Mouse (Mus musculus) heart, postnatal 10 days (tissue): ENCODE data around the gene Gm20503. TPM values are rescaled to one million over a fixed set of nuclear protein-coding genes. Genes with fewer than 3 reads are reported as not detected.

ENCODE experiments used
- DNase-seq, 2 experiments: peaks; one replicate each; pipeline ENCODE4 v3.0.0; 2021
- intact Hi-C: fragments of 180-260 bp; cut with DNase I; formaldehyde crosslinking; loops from one replicate; pipeline ENCODE4 v1.15.1; 2025
- total RNA-seq, 2 experiments: library from RNA; stranded (reverse); gene quantifications; 2 replicates each; pipeline ENCODE4 v1.2.3; 2021

Gene Gm20503
- total RNA-seq: 1 to 10 TPM; 3.7 TPM

DNA sequence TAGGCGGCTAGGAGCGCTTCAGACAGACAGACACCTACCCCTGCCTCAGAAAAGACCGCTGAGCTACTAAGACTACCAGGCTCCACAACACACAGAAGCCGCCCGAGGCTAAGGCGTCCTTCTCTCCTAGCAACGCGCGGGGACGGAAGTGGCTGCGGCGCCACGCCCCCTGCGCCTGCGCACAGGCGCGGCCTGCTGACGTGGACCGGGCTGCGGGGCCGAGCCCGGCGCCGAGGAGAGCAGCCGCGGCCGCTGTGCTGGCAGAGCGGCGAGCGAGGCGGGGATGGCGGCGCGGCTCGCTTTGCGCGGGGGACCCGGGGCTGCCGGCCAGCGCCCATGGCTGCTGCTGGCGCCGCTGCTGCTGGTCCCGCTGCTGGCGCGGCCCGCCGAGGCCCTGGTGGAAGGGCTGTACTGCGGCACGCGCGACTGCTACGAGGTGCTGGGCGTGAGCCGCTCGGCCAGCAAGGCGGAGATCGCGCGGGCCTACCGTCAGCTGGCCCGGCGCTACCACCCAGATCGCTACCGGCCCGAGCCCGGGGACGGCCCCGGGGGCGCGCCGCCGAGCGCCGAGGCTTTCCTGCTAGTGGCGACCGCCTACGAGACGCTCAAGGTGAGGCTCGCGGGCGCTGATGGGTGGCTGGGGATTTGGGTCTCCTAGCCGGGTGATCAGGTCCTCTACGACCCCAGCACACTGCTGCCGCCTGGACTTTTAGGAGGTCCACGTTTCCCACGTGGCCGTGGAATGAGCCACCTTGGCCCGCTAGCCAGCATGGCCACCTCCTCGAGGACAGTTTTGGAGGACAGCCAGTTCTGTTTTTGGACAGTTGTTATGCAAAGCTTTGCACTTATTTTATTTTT is at the start of gene Gm20503:
Gene Gm20503 (plus strand): TSS at position 263 of the 858 bp plus-strand sequence.
- intact Hi-C loops: no loop called here
- peak; percentile 94 for DNase-seq

DNA sequence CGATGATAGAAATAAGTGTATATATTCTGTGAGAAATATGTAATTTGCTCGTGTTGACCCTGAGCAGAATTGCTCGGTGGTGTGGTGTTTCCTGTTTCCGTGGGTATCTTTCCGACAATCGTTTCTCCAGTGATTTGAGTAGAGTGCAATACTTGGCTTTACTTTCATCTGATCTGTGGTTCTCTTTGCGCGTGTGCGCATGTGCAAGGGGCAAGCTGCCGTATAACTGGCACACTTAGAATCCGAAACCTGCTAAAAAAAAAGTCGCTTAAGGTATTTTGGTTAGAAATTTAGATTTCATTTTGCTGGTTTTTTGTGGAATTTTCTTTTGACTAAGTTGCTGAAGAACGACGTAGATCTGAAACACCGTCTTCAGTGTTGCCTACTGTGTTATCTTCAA is 41.3 kb upstream of the Gm20503 start:
- intact Hi-C loops: no loop called here
- DNase-seq: no peak

DNA sequence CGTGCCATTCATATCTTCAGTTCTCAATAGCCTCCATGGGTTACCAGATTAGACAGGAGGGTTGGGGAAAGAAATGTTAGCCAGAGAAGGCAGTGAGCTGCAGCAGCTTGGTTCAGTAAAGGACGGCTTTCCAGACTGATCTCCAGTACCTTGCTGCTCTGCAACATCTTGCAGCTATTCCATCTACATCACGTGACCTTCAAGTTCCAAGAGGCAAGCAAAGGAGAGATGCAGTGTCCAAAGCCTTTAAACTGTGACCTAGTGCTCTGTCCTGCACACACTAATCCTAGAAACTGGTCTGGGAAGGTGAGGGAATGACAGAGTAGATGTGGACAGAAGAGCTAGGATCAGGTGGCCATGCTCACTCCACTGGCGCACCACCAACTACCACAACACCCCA is 39.7 kb upstream of the Gm20503 start:
- DNase-seq: no peak
- intact Hi-C loops: no loop called here

DNA sequence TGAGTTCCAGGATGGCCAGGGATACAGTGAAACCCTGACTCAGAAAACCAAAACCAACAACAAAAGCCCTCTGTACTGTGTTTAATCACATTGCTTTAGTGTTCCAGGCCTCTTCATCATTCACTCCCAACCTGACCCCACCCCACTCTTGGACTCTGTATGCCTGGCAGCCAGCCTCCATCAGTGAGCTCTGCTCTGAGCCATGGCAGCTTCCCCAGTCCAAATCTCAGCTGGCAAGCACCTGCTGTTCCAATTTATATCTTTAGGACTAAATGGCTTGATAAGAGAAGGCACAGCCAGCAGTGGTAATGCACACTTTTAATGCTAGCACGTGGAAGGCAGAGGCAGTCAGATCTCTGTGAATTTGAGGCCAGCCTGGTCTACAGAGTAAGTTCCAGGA is 37.9 kb upstream of the Gm20503 start:
- intact Hi-C loops: no loop called here
- no peak for DNase-seq

DNA sequence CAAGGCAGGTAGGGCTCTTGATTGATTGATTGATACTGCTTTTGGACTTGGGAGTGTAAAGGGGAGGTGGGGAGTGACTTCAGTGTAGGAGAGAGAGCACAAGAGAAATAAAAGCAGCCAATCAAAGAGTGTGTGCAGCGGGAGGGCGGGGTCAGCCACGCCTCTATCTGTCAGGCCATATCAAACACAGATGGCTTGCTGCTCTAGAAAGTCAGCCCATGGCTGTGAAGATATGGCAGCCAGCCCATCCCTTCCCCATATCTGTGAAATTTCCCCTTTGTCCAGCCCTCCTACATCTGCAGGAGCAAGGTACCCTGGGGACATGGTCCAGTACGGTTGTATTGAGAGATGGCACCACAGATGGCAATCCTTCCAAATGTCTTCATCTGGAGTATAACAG is 32.3 kb upstream of the Gm20503 start:
- intact Hi-C loops: no loop called here
- DNase-seq: no peak

DNA sequence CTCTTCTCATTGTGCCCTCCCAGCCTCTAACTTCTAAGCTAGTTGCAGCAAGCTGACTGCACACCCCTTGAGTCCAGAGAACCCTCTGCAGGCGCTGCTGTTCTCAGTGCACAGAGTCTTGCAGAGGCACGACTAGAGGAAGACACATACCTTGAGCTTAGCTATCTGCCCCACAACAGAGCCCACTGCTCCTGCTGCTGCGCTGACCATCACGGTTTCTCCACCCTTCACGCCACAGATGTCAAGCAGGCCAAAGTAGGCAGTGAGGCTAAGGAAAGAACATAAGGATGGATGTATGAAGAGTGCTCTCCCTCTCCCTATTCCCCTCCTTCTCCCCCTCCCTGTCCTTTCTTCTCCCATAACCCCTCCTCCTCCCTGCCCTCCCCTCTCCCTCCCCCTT is 27.3 kb upstream of the Gm20503 start:
- DNase-seq: no peak
- intact Hi-C loops: no loop called here

DNA sequence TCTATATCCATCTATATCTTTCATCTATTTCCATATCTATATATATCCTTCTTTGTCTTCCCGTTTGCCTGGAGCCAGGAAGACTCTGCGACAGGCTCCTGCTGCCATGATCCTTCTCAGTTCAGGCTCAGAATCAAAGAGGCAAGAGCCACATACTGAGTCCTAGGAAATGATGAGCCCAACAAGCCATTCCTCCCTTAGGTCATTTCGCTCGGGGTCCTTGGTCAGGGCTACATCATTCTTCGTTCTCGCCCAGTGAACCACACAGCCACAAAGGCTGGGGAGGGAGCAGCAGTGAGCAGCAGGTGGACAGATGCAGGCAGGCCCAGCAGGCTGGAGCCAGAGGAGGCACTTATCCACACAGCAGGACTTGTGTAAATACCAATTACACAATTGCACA is 21.6 kb upstream of the Gm20503 start:
- intact Hi-C loops: no loop called here
- no peak for DNase-seq

DNA sequence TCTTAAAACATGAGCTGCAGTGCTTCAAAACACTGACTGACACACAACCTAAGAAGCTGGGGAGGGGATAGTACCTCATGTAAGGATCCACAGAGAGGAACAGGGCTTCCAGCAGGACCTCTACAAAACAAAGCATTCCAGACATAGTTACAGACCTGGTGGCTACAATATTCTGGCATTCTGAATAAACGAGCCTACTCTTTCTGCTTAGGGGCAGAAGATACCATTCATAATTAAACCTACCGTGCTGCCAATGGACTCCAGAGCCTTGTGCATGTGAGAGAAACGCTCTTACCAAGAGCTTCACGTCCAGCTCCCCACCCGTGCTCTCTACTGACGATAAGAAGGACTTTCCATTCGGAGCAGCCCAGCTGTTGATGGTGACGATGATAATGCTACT is 20.2 kb upstream of the Gm20503 start:
- intact Hi-C loops: no loop called here

DNA sequence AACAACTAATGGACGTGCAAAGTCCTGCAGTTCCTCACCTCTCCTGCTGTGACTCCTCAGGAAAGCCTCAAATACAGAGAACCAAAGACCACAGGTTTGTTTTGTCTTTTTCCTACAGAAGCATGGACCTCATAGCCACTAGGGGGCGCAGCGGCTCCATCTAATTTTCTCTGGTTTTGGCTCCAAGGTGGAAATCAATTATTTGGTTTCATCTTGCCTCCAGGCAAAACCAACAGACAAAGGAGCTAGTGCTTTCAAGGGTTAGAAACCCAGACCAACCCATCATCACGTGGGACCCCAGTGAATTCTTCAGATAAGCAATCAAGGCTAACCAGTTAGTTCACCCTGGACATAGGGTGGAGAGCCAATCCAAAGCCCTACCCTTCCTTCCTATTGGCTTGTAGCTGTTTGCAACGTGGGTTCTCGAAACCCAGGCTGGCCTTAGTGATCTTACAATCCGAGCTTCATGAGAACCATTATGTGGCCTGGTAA is 17.8 kb upstream of the Gm20503 start:
- intact Hi-C loops: loop anchor here (1.0 to 5.0 kb wide), 3 partner anchors 14 to 357 kb away; no protein-coding TSS in a partner anchor
- DNase-seq: peak; percentile 72 to 87

More for the DNA sequence above, 20.2 kb upstream of the Gm20503 start:
- DNase-seq: no peak

DNA sequence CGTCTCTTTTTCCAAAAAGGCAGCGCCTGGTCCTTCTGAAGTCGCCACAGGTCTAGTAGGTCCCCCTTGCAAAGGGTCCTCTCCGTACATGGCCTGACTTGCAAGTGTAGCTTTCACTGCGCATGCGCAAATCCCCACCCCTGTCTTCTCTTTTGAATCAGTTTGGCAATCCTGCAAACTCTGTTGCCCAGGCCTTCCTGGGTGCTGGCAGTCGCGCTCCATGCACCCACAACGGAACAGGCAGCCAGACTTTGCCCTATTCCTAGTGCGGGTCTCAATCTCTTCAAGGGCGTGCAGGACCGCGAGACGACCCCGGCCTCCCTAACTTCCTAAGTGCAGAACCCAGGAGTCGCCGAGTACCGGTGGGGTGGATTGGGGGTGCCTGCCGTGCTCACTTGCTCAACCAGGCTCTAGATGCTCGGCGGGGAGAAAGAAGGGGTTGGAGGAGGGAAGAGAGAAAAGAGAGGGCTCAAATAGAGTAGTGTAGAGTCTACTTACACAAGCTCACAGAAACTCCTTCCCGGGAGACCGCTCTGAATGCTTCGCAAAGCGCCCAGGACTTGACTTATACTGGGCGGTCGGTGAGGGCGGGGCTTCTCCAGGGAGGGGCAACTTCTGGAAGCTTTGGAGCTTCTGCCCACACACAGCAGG is 16.3 kb upstream of the Gm20503 start, which contains the start of gene Ptgr1:
Gene Ptgr1 (minus strand): TSS at position 580 of the 651 bp plus-strand sequence.
- peak; percentile 81 to 83 for DNase-seq
- intact Hi-C loops: loop anchor here (5.0 kb wide), 1 partner anchor 356 kb away; no protein-coding TSS in a partner anchor

DNA sequence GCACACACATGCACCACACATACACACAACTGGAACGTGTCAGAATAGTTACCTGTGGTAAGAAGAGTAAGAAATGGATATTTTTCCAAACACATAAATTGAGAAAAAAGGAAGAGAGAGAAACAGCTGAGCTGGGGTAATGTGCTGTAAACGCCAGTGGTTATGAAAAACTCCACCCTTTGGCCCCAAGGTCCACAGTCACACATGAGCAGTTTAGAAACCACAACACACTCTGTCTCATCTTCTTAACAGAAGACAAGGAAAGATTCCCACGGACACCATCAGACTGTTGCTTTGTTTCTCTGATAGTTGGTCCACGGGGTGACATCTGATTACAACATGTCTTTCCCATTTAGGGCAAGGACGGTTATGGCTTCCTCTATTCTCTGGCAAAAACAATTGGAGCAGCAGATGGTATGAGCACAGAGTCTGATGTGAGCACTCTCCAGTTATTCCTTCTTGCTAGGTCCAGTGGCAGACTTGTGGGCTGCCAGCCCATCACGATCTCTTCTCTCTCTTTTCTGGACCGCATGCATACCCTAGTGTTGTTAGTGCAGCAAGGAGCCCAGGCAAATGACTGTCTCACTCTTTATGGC is 13.6 kb upstream of the Gm20503 start:
- intact Hi-C loops: loop anchor here (5.0 kb wide), 1 partner anchor 353 kb away; no protein-coding TSS in a partner anchor
- DNase-seq: no peak

DNA sequence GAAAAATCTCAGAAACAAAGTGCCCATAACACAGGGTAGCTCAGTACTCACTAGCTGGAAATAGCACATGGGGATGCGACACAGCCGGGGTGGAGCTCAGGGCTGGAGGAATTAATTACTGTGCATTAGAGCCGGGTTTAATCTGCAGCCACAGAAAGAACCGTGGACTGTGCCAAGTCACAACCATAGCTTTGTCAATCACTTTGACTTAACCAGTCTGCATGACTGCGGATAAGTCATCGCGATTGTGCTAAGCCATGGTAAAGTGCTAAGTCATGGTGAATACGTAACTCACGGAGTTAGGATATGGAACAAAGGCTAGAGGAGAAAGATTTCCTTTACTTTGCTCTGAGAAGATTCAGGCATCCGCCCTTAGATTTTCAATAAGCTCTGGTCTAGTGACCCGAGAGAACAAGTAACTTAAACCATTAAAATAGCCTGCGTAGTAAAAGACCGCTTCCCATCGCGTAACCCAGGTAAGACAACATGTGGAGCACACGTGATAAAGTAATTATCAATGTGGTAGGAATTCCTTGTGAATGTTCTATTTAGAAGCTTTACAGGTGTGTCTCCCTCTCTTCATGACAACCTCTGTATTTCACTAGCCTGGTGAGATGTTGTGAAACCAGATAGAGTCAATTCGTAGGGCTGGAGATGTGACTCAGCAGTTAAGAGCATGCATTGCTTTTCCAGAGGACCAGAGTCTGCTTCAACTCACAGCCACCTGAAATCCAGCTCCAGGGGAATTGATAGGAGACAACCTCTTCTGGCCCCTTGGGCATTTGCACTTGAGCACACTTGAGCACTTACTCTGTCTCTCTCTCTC is 12.2 kb upstream of the Gm20503 start:
- intact Hi-C loops: no loop called here
- no peak for DNase-seq

DNA sequence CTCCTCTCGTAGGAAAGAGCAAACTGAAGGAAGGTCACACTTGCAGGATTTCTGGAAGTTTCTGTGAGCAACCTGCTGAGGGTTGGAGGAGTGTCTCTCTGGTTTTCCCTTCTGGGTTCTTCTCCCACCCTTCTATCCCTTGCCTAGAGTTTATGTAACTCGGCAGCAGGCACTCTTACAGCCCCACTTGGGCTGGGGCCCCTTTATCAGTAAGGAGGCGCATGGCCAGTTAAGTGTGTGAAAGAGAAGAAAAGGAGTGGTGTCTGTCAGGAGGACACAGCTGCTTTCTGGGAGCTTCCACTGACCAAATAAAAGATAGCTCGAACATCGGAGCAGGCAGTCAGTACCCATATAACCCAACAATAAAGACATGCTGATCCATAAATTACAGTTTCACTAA is 10.8 kb upstream of the Gm20503 start:
- intact Hi-C loops: no loop called here
- DNase-seq: no peak

DNA sequence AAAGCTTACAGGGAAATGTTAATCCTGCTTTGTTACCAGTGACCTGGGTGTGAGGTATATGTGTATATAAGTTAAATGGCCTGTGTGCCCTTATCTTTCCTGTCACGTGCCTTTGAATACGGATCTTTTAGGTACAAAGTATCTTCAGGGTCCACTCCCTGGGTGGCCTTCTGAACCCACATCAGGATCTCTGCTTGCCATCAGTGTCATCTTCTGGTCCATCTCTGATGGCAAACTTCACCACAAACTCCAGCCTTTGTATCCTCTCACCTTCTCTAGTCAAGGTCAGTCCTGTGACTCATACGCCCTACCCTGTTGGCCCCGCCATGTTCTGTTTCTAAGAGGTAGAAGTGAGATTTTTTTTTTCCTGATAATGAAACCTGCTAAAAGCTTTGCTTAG is 8.2 kb upstream of the Gm20503 start, which contains the start of gene Dnajc25:
Gene Dnajc25 (plus strand): TSS at position 301 of the 400 bp plus-strand sequence.
- intact Hi-C loops: loop anchor here (5.0 kb wide), 1 partner anchor 727 kb away; no protein-coding TSS in a partner anchor
- no peak for DNase-seq

DNA sequence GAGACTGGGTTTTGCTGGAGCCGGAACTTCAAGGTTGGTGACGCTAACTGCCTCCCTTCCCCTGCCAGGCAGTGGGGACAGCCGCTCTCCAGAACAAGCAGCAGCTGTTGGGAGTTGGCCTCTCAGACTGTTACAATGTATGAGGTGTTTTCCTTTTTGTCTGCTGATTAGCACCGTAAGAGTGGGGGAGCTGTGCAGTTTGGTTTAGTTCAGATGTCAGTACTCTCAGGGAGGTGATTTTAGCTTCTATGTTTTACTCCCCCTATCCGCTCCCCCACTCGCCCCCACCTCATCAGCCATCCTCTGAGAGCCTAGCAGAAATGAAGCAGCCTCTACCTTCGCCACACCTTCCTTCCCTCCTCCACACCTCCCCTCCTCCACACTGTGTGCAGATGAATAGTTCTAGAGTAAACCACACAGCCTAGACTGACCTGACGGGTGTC is 7.7 kb upstream of the Gm20503 start:
- no peak for DNase-seq
- intact Hi-C loops: loop anchor here (5.0 kb wide), 1 partner anchor 728 kb away; no protein-coding TSS in a partner anchor

DNA sequence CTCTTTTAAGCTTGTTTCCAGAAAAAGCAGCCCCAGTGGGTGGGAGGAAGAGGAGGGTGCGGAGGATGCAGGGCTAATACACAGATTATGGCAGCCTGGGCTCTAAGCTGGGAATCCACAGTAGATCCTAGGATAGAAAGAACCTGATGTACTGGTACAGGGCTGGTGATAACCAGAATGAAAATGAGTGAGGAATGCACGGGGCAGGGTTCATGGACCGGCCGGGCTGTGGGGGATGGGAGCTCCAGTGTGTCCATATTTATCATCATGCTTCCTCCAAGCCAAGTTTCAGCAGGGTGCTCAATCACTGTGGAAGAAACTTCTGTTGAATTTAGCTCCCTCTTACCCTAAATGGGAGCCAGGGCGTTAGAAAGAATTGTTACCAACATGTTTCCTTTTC is 5.9 kb upstream of the Gm20503 start:
- intact Hi-C loops: loop anchor here (5.0 kb wide), 1 partner anchor 730 kb away; no protein-coding TSS in a partner anchor
- peak in 1 of 2 experiments; percentile 18 for DNase-seq

DNA sequence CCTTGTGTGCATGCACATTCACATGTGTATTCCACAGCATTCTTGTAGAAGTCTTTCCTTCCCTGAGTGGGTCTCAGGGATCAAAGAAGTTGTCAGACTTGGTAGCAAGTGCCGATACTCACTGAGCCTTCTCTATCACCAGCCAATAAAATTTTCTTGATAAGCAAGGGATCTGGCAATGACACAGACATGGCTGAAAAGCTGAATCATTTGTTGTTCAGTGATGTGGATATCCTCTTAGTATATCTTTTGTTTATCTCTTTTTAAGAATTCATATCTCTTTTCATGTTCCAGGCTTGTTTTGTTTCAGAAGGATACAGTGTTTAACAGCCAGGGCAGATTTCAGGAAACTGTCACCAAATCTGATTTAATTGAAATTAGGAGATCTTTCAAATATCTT is 4.3 kb upstream of the Gm20503 start:
- no peak for DNase-seq
- intact Hi-C loops: loop anchor here (1.0 to 5.0 kb wide), 2 partner anchors 13 to 731 kb away; no protein-coding TSS in a partner anchor

DNA sequence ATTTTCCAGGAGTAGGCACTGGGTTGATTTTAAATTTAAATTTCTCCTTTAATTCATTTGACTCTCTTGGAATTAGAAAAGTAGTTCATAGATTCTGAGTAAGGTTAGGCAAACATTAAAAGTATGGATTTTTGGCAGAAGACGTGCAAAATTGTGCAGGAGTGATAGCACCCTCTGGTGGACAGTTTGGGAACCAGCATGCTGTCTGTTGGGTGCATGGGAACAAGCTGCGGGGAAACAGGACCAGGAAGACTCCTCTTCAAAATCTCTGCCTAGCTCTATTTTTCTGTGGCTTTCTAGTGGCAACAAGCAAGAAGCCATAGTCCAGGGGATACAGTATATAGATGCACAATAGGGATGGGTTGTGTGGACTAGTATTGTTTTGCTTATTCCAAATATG is 3.3 kb upstream of the Gm20503 start:
- peak; percentile 79 to 86 for DNase-seq
- intact Hi-C loops: loop anchor here (1.0 to 5.0 kb wide), 2 partner anchors 14 to 732 kb away; no protein-coding TSS in a partner anchor

DNA sequence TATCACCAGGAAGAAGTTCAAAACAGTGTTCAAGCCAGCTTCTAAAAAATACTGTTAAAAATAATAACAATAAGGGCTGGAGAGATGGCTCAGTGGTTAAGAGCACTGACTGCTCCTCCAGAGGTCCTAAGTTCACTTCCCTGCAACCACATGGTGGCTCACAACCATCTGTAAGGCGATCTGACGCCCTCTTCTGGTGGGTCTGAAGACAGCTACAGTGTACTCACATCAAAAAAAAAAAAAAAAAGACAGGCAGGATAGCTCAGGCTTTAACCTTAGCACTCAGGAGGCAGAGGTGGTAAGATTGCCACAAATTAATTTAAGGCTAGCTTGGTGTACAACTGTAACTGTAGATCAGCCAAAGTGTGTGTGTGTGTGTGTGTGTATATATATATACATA is 2.4 kb upstream of the Gm20503 start:
- intact Hi-C loops: no loop called here
- DNase-seq: peak; percentile 16 to 44

DNA sequence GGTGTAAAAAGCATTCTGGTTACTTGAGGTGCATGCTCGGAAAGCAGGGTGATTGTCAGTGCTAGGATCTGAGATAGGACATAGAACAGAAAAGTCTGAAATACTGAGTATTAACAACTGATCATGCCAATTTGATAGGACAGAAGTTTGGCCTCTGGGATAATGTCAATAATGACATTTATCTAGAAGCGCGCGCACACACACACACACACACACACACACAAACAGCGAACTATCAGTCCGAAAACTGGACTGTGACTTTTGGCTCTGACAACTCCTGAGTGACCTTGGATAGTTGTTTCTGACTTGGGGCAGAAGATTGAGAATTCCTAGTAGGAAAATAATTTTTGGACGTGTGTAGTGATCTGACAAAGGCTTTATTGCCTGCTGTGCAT is 793 bp downstream of the Gm20503 start:
- peak in 1 of 2 experiments; percentile 30 for DNase-seq
- intact Hi-C loops: loop anchor here (2.0 kb wide), 1 partner anchor 31 kb away; the partner anchor contains the start of gene Gng10
